Mouse (Mus musculus) stomach, postnatal 0 days (tissue): ENCODE measurements around the gene Dop1b. TPM values are rescaled to one million over a fixed set of nuclear protein-coding genes. Genes with fewer than 3 reads are reported as not detected.

Experiments used
- ATAC-seq: fragments of 200-750 bp; cut with Nextera tagmentation; 2 replicates; pipeline ENCODE4 v1.8.0; 2017; ENCODE audit not compliant: low FRiP score, low TSS enrichment
- DNase-seq: peaks from one replicate; pipeline ENCODE4 v3.0.0-alpha.2; 2016; ENCODE audit warnings: low spot score
- H3K27ac ChIP-seq: fragments of 300-500 bp; sonication (generic); replicated peaks from 2 replicates; pipeline ENCODE4 v1.5.1; 2014; ENCODE audit warnings: mild to moderate bottlenecking, control low read depth
- H3K27me3 ChIP-seq: fragments of 300-500 bp; sonication (generic); 2 replicates; pipeline ENCODE4 v1.6.1; 2014; ENCODE audit warnings: low read length; ENCODE audit not compliant: control insufficient read depth, insufficient read depth
- H3K36me3 ChIP-seq: fragments of 300-500 bp; sonication (generic); 2 replicates; pipeline ENCODE4 v1.6.1; 2014; ENCODE audit warnings: low read length, mixed read lengths; ENCODE audit not compliant: control insufficient read depth, insufficient read depth
- H3K4me1 ChIP-seq: fragments of 300-500 bp; sonication (generic); replicated peaks from 2 replicates; pipeline ENCODE4 v1.6.1; 2014; ENCODE audit warnings: antibody characterized with exemption; ENCODE audit not compliant: control insufficient read depth, insufficient read depth
- H3K4me2 ChIP-seq: fragments of 300-500 bp; sonication (generic); replicated peaks from 2 replicates; pipeline ENCODE4 v1.6.1; 2014; ENCODE audit warnings: low read depth, mild to moderate bottlenecking, control low read depth, moderate library complexity
- H3K4me3 ChIP-seq: fragments of 300-500 bp; sonication (generic); 2 replicates; pipeline ENCODE4 v1.5.1; 2014; ENCODE audit warnings: low read depth, low read length, control low read depth
- H3K9ac ChIP-seq: fragments of 300-500 bp; sonication (generic); 2 replicates; pipeline ENCODE4 v1.6.1; 2014; ENCODE audit warnings: mild to moderate bottlenecking, low read length, control low read depth, mixed read lengths
- H3K9me3 ChIP-seq: fragments of 300-500 bp; sonication (generic); 2 replicates; pipeline ENCODE4 v1.6.1; 2016; ENCODE audit warnings: low read length; ENCODE audit not compliant: control insufficient read depth
- CTCF ChIP-seq: IDR thresholded peaks from 2 replicates; pipeline ENCODE4 v1.5.1; 2016; ENCODE audit warnings: antibody characterized with exemption, low read depth, mild to moderate bottlenecking, moderate library complexity
- EP300 ChIP-seq: optimal IDR thresholded peaks from 2 replicates; pipeline ENCODE3; 2016; ENCODE audit warnings: antibody characterized with exemption
- WGBS: fragments of 180-500 bp; shearing (Covaris S2); extraction: QIAGEN DNeasy Blood & Tissue Kit; methylation state at CpG from one replicate; pipeline ENCODE4 v1.1.7; 2014; 5-methylcytosine and 5-hydroxymethylcytosine counted together
- polyA plus RNA-seq: library from polyadenylated mRNA; unstranded; fragments of >200 nt; fragmentation: Nextera tagmentation; extraction: Ambion mirVana; gene quantifications from 2 replicates; pipeline ENCODE4 v1.2.1, GENCODE M21; 2015

The Dop1b gene
- polyA plus RNA-seq, 1 experiment from 2014 or later: 20.9 TPM

- TF ChIP-seq CTCF (peak; percentile 58), EP300 (no peak)
- H3K27ac ChIP-seq: no peak overlapping the region
- H3K4me3 ChIP-seq: no peak overlapping the region
- H3K4me1 ChIP-seq: no peaks in the 10 kb centered on the region
- 75% methylated on average over 4 of the region's 4 CpGs for WGBS
- H3K4me2 ChIP-seq: no peak overlapping the region
- no peak overlapping the region for H3K9ac ChIP-seq
- no peak for DNase-seq
- no peaks in the 10 kb centered on the region for H3K9me3 ChIP-seq
- no peak for ATAC-seq
- no peaks in the 10 kb centered on the region for H3K36me3 ChIP-seq
- H3K27me3 ChIP-seq: no peaks in the 10 kb centered on the region
Observed at GRCm38 (mm10) chr16:93678206-93678605, 33.5 kb upstream of the Dop1b start.

GRCm38 (mm10) chr16:93679165-93679564, 32.5 kb upstream of the Dop1b start:
- Histone ChIP-seq H3K27ac (peak overlapping the region; percentile 70), H3K9me3 (no peaks in the 10 kb centered on the region), H3K9ac (no peak overlapping the region), H3K4me1 (no peaks in the 10 kb centered on the region), H3K27me3 (no peaks in the 10 kb centered on the region), H3K4me2 (no peak overlapping the region), H3K4me3 (no peak overlapping the region), H3K36me3 (no peaks in the 10 kb centered on the region)
- 46% methylated on average over 9 of the region's 9 CpGs for WGBS
- ATAC-seq: no peak
- TF ChIP-seq EP300: no peak
- no peak for TF ChIP-seq CTCF
- no peak for DNase-seq

- H3K27me3 ChIP-seq: no peaks in the 10 kb centered on the region
- ATAC-seq (peak; percentile 67), DNase-seq (no peak)
- no peaks in the 10 kb centered on the region for H3K36me3 ChIP-seq
- peak overlapping the region; percentile 66; the same call in 1 of the 2 replicates for H3K4me3 ChIP-seq
- 25% methylated on average over 13 of the region's 13 CpGs for WGBS
- no peak for TF ChIP-seq CTCF
- no peak for TF ChIP-seq EP300
- H3K4me2 ChIP-seq: peak overlapping the region; percentile 90
- H3K27ac ChIP-seq: peak overlapping the region; percentile 94
- H3K4me1 ChIP-seq: no peaks in the 10 kb centered on the region
- peak overlapping the region; percentile 87; the same call in 1 of the 2 replicates for H3K9ac ChIP-seq
- H3K9me3 ChIP-seq: no peaks in the 10 kb centered on the region
Observed at GRCm38 (mm10) chr16:93682156-93682688, 29.5 kb upstream of the Dop1b start.

- Histone ChIP-seq H3K4me1 (no peaks in the 10 kb centered on the region), H3K4me3 (peak within 1 kb of the TSS; percentile 66), H3K9ac (peak within 1 kb of the TSS; percentile 87), H3K27me3 (no peaks in the 10 kb centered on the region), H3K9me3 (no peaks in the 10 kb centered on the region), H3K27ac (peak within 1 kb of the TSS; percentile 94), H3K36me3 (no peaks in the 10 kb centered on the region), H3K4me2 (peak within 1 kb of the TSS; percentile 90)
- under 1% methylated on average over 63 of the region's 63 CpGs for WGBS
- peak; percentile 76 for TF ChIP-seq CTCF
- no peak for TF ChIP-seq EP300
- ATAC-seq: peak; percentile 88
- peak; percentile 90 for DNase-seq
Observed at GRCm38 (mm10) chr16:93682689-93683507, 28.8 kb upstream of the Dop1b start, which contains the start of gene Cbr3. Gene Cbr3, plus strand, starts transcription at chr16:93683215.

- ATAC-seq (no peak), DNase-seq (peak; percentile 39)
- Histone ChIP-seq H3K4me2 (peak overlapping the region; percentile 90), H3K4me3 (peak overlapping the region; percentile 66), H3K36me3 (no peaks in the 10 kb centered on the region), H3K9ac (peak overlapping the region; percentile 87), H3K27me3 (no peaks in the 10 kb centered on the region), H3K4me1 (no peaks in the 10 kb centered on the region), H3K9me3 (no peaks in the 10 kb centered on the region), H3K27ac (peak overlapping the region; percentile 94)
- 1% methylated on average over 53 of the region's 53 CpGs for WGBS
- TF ChIP-seq CTCF: no peak
- TF ChIP-seq EP300: no peak
Observed at GRCm38 (mm10) chr16:93683508-93684236, 28.0 kb upstream of the Dop1b start.
